Mouse (Mus musculus) stomach, embryonic 14.5 days (tissue): Measurements from ENCODE around the gene Cpeb3. TPM values are rescaled to one million over a fixed set of nuclear protein-coding genes. Genes with fewer than 3 reads are reported as not detected.

Experiments
- ATAC-seq: fragments of 200-750 bp; cut with Nextera tagmentation; 2 replicates; pipeline ENCODE4 v1.8.0; 2017; ENCODE audit warnings: low read depth, moderate TSS enrichment; ENCODE audit not compliant: insufficient number of reproducible peaks, insufficient read depth, low FRiP score
- H3K27ac ChIP-seq: fragments of 300-500 bp; sonication (generic); 2 replicates; pipeline ENCODE4 v1.5.1; 2014; ENCODE audit warnings: mild to moderate bottlenecking, low read length, moderate library complexity, mixed read lengths
- H3K27me3 ChIP-seq: fragments of 300-500 bp; sonication (generic); 2 replicates; pipeline ENCODE4 v1.6.1; 2014; ENCODE audit warnings: low read length, control low read depth, mixed read lengths; ENCODE audit not compliant: control insufficient read depth, insufficient read depth
- H3K36me3 ChIP-seq: fragments of 300-500 bp; sonication (generic); 2 replicates; pipeline ENCODE4 v1.6.1; 2014; ENCODE audit warnings: mild to moderate bottlenecking, control low read depth, low read length, moderate library complexity, mixed read lengths; ENCODE audit not compliant: control insufficient read depth, insufficient read depth
- H3K4me1 ChIP-seq: fragments of 300-500 bp; sonication (generic); 2 replicates; pipeline ENCODE4 v1.6.1; 2014; ENCODE audit warnings: low read length, control low read depth, mixed read lengths; ENCODE audit not compliant: control insufficient read depth, insufficient read depth
- H3K4me2 ChIP-seq: fragments of 300-500 bp; sonication (generic); replicated peaks from 2 replicates; pipeline ENCODE4 v1.6.1; 2014; ENCODE audit warnings: low read depth, low read length, control low read depth
- H3K4me3 ChIP-seq: fragments of 300-500 bp; sonication (generic); 2 replicates; pipeline ENCODE4 v1.5.1; 2014; ENCODE audit warnings: low read depth, low read length, control low read depth
- H3K9ac ChIP-seq: fragments of 300-500 bp; sonication (generic); replicated peaks from 2 replicates; pipeline ENCODE4 v1.6.1; 2014; ENCODE audit warnings: low read depth, mild to moderate bottlenecking, control low read depth, low read length, moderate library complexity, mixed read lengths
- H3K9me3 ChIP-seq: fragments of 300-500 bp; sonication (generic); 2 replicates; pipeline ENCODE4 v1.6.1; 2016; ENCODE audit warnings: low read depth, low read length, control low read depth; ENCODE audit not compliant: control insufficient read depth
- WGBS: fragments of 180-500 bp; shearing (Covaris S2); extraction: QIAGEN DNeasy Blood & Tissue Kit; methylation state at CpG from one replicate; pipeline ENCODE4 v1.1.7; 2014; 5-methylcytosine and 5-hydroxymethylcytosine counted together
- polyA plus RNA-seq: library from polyadenylated mRNA; unstranded; fragments of >200 nt; fragmentation: Nextera tagmentation; extraction: Ambion mirVana; gene quantifications from 2 replicates; pipeline ENCODE4 v1.2.1, GENCODE M21; 2014

The Cpeb3 gene
- polyA plus RNA-seq, 1 experiment from 2014 or later = 0.91 TPM

- Histone ChIP-seq H3K4me2 (no peak overlapping the region), H3K27me3 (no peaks in the 10 kb centered on the region), H3K9me3 (no peaks in the 10 kb centered on the region), H3K9ac (no peak overlapping the region), H3K4me1 (no peaks in the 10 kb centered on the region), H3K4me3 (no peak overlapping the region), H3K27ac (no peak overlapping the region), H3K36me3 (no peaks in the 10 kb centered on the region)
- 63% methylated on average over 1 of the region's 1 CpGs for WGBS
- ATAC-seq = no peak
Measured at GRCm38 (mm10) chr19:37198165-37198880, 10.1 kb downstream of the Cpeb3 start.

GRCm38 (mm10) chr19:37192475-37193058, 15.8 kb downstream of the Cpeb3 start:
- no peak overlapping the region for H3K27ac ChIP-seq
- no peaks in the 10 kb centered on the region for H3K27me3 ChIP-seq
- WGBS = 79% methylated on average over 5 of the region's 5 CpGs
- no peaks in the 10 kb centered on the region for H3K9me3 ChIP-seq
- H3K36me3 ChIP-seq = no peaks in the 10 kb centered on the region
- no peak overlapping the region for H3K4me2 ChIP-seq
- no peak overlapping the region for H3K9ac ChIP-seq
- H3K4me3 ChIP-seq = no peak overlapping the region
- ATAC-seq = no peak
- H3K4me1 ChIP-seq = no peaks in the 10 kb centered on the region

GRCm38 (mm10) chr19:37188366-37188948, 19.9 kb downstream of the Cpeb3 start:
- Histone ChIP-seq H3K4me2 (no peak overlapping the region), H3K36me3 (no peaks in the 10 kb centered on the region), H3K9ac (no peak overlapping the region), H3K4me3 (no peak overlapping the region), H3K4me1 (no peaks in the 10 kb centered on the region), H3K27ac (no peak overlapping the region), H3K9me3 (no peaks in the 10 kb centered on the region), H3K27me3 (no peaks in the 10 kb centered on the region)
- WGBS = 72% methylated on average over 4 of the region's 4 CpGs
- no peak for ATAC-seq

GRCm38 (mm10) chr19:37177819-37178708, 30.3 kb downstream of the Cpeb3 start:
- peak; percentile 59; the same call in 1 of the 2 replicates for ATAC-seq
- H3K27me3 ChIP-seq = peaks cover 9% of the 10 kb centered on the region; the same call in 1 of the 2 replicates

GRCm38 (mm10) chr19:37176879-37177462, 31.4 kb downstream of the Cpeb3 start:
- H3K27me3 ChIP-seq = peaks cover 13% of the 10 kb centered on the region; the same call in 1 of the 2 replicates
- 50% methylated on average over 4 of the region's 4 CpGs for WGBS
- H3K4me3 ChIP-seq = no peak overlapping the region
- 0 out of 2 replicates have a peak, but pooled peaks cover 8% of the 10 kb centered on the region for H3K4me1 ChIP-seq
- no peak overlapping the region for H3K27ac ChIP-seq
- no peak for ATAC-seq
- H3K36me3 ChIP-seq = no peaks in the 10 kb centered on the region
- H3K9ac ChIP-seq = no peak overlapping the region
- no peak overlapping the region for H3K4me2 ChIP-seq
- H3K9me3 ChIP-seq = no peaks in the 10 kb centered on the region

More at GRCm38 (mm10) chr19:37177819-37178708, 30.3 kb downstream of the Cpeb3 start:
- H3K36me3 ChIP-seq = no peaks in the 10 kb centered on the region
- no peaks in the 10 kb centered on the region for H3K9me3 ChIP-seq
- no peak overlapping the region for H3K9ac ChIP-seq
- no peak overlapping the region for H3K27ac ChIP-seq
- WGBS = 16% methylated on average over 17 of the region's 17 CpGs
- peak overlapping the region; percentile 27 for H3K4me2 ChIP-seq
- 0 out of 2 replicates have a peak, but pooled peaks cover 8% of the 10 kb centered on the region for H3K4me1 ChIP-seq
- H3K4me3 ChIP-seq = peak overlapping the region; percentile 24

GRCm38 (mm10) chr19:37175919-37176318, 32.5 kb downstream of the Cpeb3 start:
- 9% methylated on average over 6 of the region's 6 CpGs for WGBS

GRCm38 (mm10) chr19:37175436-37175805, 33.0 kb downstream of the Cpeb3 start:
- no peak for ATAC-seq
- H3K27ac ChIP-seq = no peak overlapping the region
- 0 out of 2 replicates have a peak, but pooled peaks cover 8% of the 10 kb centered on the region for H3K4me1 ChIP-seq
- peak overlapping the region; percentile 99 for H3K4me2 ChIP-seq
- 2% methylated on average over 12 of the region's 12 CpGs for WGBS
- H3K9me3 ChIP-seq = no peaks in the 10 kb centered on the region
- no peak overlapping the region for H3K9ac ChIP-seq
- H3K36me3 ChIP-seq = no peaks in the 10 kb centered on the region
- H3K4me3 ChIP-seq = peak overlapping the region; percentile 61
- peaks cover 13% of the 10 kb centered on the region; the same call in 1 of the 2 replicates for H3K27me3 ChIP-seq

More at GRCm38 (mm10) chr19:37175919-37176318, 32.5 kb downstream of the Cpeb3 start:
- no peak overlapping the region for H3K27ac ChIP-seq
- H3K4me1 ChIP-seq = 0 out of 2 replicates have a peak, but pooled peaks cover 8% of the 10 kb centered on the region
- no peaks in the 10 kb centered on the region for H3K9me3 ChIP-seq
- H3K36me3 ChIP-seq = no peaks in the 10 kb centered on the region
- H3K4me2 ChIP-seq = peak overlapping the region; percentile 99
- peak overlapping the region; percentile 61 for H3K4me3 ChIP-seq
- ATAC-seq = no peak
- no peak overlapping the region for H3K9ac ChIP-seq
- peaks cover 13% of the 10 kb centered on the region; the same call in 1 of the 2 replicates for H3K27me3 ChIP-seq
